Mouse (Mus musculus): ENCODE results near the gene Spata13. TPM values are rescaled to one million over a fixed set of nuclear protein-coding genes. Genes with fewer than 3 reads are reported as not detected.
A peak's percentile ranks its signal among the peaks of the same experiment; 100 is the strongest.

Gene Spata13
- total RNA-seq, 2 experiments from 2014 or later: 3.8 to 4.9 TPM

DNA sequence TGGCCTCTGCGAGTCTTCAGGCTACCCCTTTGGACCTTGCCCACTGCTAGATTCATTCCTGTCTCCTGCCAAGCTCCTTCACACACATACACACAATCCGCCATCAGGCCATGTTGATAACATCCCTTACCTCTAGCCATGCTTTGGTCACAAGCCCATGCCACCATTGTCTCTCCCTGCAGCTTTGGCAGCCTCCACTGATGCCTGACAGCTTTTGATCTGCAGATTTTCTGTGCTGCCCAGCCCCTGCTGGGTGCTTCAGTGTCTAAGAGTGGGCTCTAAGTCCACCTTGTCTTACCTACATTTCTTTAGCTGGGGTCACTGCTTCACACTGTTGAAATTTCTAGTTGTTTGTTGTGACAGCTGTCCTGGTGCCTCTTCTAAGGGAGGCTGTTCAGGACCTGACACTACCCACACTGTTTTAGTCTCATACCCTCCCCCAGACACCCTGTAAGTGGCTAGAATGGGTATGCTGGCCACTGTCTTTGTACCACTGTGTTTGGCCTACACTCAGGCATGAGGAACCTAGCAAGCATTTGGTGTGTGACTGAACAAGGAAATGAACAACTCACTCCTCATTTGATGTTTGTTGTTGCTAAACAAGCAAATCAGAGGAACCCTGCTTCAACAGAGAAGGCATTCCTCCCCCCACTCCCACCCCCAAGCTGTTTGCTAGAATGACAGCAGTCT is 43.0 kb downstream of the Spata13 start:
- DNase-seq: no peak

GRCm38 (mm10) chr14:60682361-60683023 is 48.7 kb downstream of the Spata13 start:
- peak; percentile 70 for DNase-seq

DNA sequence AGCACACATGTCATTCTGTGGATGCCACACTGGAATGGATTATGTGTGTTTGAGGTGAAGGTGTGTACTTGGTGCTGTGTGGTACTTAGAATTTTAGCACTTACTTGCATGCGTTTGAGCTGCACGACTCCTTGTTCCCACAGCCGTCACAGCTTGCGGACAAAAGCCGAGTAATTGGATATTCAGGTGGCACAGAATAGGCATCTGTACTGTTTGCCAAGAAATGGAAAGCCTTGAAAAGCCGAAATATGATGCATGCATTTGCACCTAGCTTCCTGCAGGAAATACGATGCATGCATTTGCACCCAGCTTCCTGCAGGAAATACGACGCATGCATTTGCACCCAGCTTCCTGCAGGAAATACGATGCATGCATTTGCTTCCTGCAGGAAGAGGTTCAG is 50.2 kb downstream of the Spata13 start:
- no peak for DNase-seq

DNA sequence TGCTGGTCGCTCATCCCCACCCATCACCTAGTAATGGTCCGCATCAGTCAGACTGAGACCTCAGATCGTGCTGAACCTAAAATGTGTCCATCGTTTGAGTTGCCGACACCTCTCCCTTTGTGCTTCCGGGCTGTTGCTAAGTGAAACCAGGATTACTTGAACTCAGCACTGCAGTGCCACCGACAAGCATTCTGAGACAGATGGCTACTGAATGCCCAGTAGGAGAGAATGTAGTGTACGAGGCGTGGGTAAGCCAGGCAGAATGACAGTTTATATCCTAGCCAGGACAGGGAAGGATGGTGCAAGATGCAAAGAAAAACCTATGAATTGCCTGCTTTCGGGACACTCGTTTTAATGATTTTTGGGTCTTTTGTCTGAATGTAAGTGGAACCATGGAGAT is 52.9 kb downstream of the Spata13 start:
- no peak for DNase-seq

DNA sequence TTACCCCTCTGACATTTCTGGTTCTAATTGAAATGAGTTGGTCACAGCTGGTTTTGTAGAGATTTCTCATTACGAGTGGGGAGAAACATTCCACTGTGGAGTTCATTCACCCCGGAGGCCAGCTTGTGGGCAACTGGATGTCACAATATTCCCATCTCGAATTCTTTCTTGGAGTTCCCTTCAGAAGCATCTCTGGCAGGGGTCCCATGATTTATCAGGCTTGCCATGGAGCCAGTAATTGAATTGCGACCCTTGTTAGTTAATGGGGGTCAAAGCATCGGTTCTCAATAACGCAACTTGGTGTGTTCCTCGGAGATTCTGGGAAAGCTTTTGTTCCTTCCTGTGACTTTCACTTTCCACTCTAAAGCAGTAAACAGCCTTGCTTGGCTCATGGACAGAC is 53.4 kb downstream of the Spata13 start:
- no peak for DNase-seq

DNA sequence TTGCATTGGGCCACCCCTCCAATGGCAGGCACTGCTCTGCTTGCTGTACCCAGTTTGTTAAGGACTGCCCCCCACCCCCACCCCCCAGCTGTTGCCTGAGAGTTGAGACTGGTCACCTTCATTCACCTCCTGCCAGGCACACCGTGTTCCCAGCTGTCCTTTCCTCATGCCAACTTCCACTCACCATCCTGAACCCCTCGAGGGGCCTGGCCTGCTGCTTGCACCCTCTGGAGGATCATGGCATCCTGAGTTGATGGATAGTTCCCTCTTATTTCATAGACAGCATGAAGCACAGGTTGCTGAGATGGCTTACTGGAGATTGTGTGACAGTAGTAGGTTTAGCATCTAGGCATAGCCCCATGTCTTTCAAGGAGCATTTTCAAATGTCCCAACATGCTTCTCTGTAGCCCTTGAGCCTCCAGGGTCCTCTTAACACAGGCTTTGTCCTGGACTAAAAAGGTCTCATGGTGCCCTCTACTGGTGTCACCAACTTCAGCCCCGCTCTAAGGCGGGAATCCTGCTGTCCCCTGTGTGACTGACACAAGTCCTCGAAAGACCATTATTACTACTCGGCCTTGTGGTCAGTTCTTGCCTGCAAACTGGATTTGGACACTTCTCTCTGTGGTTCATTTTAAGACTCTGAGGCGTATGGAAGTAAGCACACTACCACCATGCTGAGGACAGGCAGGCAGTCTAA is 54.9 kb downstream of the Spata13 start:
- peak; percentile 29 for DNase-seq

DNA sequence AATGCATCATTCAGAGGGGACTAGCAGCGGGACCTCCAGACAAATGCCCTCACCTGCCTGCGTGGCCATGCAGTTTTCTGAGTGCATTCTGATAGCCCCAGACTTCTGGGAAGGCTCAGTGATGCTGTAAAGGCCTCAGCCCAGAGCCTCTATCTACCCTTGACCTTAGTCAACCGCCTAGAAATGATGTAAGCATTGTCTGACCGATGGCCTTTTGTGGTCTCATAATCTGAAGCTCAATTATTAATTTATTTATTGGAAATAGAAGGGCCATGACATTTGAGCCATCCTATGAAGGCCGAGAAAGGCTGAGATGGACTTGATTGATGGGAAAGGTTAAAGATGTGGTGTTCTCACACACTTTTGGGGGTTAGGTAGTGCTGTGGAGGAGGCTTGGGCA is 56.0 kb downstream of the Spata13 start:
- no peak for DNase-seq

DNA sequence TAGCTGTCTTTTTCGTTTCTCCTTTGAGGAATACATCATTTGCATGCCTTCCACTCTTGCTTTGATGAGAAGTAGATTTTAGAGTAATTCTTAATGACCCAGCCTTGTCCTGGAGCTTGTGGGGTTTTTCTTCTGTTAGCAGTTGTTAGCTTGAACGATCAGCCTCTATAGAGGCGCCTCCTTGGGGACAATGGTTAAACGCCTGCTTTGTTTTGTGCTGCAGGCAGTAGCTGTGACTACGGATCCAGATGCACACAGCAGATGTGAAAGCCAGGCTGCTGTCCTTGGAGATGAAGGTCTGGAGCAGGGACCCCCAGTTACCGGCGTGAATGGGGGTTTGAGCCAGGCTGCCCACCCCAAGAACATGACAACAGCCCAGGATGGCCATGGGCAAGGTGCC is 56.8 kb downstream of the Spata13 start:
- no peak for DNase-seq

DNA sequence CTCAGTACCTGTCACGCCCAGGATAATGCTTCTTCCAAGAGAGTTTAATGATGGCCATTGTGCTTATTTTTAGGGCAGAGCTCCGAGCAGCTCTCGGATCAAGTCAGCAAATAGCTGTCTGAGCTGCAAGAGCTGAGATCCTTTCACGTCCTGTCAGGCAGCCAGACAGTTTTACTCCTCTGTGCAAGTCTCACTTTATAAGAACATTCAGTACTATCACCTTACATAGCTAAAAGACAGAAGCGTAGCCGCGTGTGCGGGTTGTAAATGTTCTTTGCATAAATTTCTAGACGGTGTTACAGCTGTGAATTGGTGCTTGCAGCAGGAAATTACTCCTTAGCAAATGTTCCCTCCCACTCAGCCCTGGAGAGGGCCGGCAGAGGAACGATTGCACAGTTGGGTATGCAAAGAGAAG is 59.3 kb downstream of the Spata13 start:
- DNase-seq: no peak

DNA sequence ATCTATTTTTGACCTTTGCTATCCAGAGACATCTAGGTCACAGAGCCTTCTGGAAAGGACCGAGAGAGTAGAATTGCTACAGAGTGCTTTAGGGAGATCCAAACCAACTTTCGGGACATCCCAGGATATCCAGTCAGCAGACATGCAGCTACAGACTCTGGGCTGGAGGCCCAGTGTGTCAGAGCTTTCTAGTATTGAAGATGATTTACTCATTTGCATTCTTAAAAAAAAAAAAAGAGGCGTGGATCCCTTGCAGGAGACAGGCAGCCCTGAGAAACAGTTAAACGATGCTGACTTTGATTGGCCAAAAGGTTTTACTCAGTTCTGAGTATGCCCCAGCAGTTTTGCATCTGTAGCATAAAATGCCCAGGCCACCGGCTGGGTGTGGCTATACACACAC is 59.9 kb downstream of the Spata13 start:
- DNase-seq: no peak

DNA sequence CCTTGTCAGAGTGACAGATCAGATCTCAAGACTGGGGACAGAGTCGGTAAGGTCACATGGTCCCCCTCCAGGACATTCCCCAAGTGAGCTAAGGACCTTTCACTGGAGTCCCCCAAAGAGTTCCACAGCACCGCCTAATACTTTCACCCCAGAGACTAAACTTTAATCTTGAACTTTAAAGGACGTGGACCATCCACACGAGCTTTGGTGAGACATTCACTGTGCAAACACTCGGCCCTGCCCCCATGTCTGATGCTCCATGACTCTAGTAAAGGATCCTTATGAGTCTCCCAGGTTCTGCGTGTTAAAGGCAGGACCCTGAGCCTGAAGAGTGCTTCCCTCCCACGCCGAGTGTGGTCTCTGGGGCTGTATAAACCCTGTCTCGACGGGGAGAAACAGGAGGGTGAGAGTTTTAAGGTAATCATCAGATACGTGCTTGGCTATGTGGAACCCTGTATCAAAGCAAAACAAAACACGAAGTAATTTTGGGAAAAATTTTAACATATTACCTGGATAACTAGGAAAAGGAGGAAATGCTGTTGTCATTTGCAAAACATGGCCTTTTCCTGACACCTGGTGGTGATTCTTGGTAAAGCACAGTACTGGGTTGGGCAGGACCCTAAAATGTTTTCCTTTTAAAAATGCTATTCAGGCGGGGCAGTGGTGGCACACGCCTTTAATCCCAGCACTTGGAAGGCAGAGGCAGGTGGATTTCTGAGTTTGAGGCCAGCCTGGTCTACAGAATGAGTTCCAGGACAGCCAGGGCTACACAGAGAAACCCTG is 60.6 kb downstream of the Spata13 start:
- DNase-seq: peak; percentile 32

- DNase-seq: no peak
Observed at GRCm38 (mm10) chr14:60697351-60697750, 63.5 kb downstream of the Spata13 start.

- DNase-seq: no peak
Observed at GRCm38 (mm10) chr14:60698980-60699379, 65.2 kb downstream of the Spata13 start.

DNA sequence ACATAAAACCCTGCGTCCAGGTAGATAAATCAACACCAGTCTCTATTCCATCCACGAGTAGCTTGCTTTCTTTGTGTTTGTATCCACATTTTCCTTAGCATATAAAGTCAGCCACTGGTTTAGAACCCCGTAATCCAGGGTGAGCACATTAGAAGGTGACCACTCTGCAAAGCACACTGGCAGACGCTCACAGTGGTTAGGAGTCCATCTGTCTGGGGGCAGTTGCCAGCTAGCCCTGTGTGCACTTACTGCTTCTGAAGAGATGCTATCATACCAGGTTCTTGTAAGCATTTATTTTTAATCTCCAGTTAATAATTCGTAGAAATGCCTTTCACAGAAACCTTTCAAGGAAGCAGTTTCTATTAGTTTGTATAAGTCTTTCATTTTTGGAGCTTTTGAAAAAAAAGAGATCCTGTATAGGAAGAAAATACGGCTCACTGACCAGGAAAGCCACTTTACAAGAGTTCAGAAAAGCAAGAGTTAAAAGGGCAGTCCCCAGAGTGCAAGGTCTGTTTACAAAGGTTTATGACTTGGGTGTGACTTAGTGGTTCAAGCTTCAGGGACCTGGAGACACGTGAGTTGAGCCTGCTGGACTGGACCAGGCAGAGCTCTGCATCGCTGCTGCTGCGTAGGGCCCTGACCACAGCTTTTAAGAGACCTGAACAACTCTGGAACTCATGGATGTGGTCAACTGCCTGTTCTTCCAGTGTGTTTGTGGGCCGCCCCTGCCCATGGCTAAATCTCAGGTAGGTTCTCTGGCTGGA is 68.8 kb downstream of the Spata13 start:
- DNase-seq: no peak

DNA sequence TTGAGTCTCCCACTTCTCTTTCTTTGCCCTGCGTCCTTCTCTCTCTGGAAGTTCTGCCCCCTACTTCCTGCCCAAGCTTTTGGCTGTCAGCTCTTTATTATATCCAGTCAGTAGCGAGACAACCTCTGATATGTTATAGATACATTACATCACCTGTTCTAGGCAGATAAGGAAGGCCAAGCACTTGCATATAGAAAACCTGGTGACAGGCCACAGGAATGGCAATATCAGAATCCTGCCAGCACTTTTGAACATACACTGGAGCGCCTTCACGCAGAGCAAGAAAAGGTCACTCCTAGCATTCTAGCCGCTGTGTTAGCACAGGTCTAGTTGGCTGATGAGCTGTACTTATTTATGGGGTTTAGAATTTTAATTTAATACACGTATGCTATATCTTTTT is 70.7 kb downstream of the Spata13 start:
- DNase-seq: no peak

DNA sequence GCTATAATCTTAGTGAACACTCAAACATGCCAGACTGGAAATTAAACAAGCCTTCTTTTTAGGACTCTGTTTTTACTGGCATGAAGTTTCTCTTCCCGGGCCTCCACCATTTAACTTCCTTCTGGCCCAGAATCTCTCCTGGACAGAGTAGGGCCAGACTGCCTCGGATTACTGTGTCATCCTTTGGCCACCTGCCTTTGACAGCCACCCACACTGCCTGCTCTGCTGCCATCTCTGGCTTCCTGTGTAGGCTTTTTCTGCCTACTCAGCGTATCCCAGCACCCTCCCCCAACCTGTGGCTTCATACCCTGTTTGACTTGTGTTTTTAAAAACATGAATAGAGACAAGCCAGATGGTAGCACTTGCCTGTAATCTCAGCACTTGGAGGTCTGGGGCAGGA is 71.2 kb downstream of the Spata13 start:
- peak; percentile 71 for DNase-seq

- DNase-seq: peak; percentile 34
Observed at GRCm38 (mm10) chr14:60709192-60709591, 75.4 kb downstream of the Spata13 start.

DNA sequence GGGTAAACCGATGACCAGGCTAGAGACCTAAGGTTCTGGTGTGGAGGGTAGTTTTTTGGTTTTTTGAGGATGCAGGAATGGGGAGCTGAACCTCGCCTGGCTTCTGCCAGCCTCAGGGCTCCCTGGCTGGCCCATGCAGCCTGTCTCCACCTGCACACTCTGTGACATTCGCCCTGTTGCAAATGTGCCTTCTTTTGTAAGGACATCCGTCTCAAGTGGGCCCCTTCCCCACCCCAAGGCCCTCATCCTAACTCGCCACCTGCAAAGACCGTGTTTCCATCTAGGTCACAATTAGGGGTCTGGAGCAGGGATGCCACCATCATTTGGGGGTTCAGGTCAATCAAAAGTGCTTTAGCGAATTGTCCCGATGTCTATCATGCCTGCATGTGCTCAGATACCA is 75.9 kb downstream of the Spata13 start:
- DNase-seq: no peak

DNA sequence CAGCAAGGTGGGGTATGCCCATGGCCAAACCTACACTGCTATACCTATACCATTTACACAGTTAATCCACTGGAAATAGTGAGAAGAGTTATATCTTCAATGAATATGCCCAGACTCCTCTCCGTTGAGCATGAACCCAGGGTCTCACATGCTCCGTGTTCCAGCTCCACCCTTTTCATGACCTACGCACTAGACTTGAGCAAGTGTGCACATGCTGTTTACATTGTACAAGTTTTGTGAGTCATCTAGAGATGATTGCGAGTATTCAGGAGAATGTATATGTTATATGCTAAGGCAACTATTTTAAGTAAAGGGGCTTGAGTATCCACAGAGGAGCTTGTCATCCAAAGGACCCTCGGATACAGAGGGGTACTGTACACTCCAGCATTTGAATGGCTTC is 77.4 kb downstream of the Spata13 start:
- DNase-seq: no peak

DNA sequence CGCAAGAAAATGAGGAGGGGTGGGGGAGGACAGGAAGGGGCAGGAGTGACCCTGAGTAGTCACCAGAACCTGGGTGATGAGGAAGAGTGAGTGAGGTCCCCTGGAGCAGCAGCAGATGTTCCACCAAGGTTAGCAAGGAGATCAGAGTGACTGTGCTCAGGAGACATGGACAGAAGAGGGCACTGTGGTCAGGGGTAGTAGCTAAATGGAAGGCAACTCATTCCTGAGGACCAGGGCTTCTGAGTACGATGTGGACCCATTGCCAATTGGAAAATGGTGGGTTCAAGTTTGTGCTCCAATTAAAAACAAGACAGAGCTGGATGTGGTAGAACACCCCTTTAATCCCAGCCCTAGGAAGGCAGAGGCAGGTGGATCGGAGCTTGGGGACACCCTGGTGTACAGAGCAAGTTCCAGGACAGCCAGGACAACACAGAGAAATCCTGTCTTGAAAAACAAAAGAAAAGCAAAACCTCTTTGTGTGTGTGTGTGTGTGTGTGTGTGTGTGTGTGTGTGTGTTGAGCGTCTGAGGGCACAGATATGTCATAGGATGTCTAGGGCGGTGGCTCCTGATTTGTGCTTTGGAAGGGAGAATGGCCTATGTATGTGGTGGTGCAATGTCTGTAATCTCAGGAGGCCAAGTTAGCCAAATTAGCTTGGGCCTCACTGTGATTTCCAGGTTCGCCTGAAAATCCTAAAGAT is 77.9 kb downstream of the Spata13 start:
- no peak for DNase-seq

DNA sequence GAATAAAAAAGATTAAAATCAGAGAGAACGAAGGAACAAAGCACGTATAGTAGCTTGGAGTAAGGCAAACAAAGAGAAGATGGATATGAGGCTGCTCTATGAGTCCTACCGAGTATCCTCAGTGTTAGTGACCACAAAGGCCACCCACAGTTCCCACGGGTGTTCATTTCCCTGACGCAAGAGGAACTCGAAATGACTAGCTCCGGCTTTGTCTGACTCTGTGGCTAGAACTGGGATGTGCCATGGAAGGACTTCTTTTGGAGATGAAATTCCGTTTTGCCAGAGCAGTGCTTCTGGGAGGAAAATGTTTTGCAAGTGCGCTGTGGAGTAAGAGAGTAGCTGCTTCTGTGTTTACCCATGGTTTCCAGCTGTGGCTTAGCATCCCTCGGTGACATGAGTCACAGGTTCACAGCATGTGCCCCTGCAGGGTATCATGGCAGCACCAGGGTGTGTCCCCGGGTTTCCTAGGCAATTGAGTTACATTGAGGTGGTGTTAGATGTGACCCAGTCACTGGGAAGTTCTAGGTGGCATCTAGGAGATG is 78.6 kb downstream of the Spata13 start:
- DNase-seq: no peak
